Mouse (Mus musculus) left cerebral cortex, adult 18-20 months (tissue): ENCODE data around the gene Tanc1. TPM values are rescaled to one million over a fixed set of nuclear protein-coding genes. Genes with fewer than 3 reads are reported as not detected.
"Not testable (repeated sequence)": the region's sequence is repeated elsewhere in the genome, so short reads cannot be mapped to it uniquely, and the experiment has no call there.

ENCODE experiments used
- DNase-seq, 2 experiments: peaks; one replicate each; pipeline ENCODE4 v3.0.0; 2021 to 2022; ENCODE audit warnings: low spot score in 2 of 2, mixed read lengths in 1 of 2
- long read RNA-seq, 2 experiments: library from polyadenylated mRNA; stranded (forward); transcript quantifications; one replicate each; pipeline ENCODE4 v2.0.0; 2021
- total RNA-seq, 2 experiments: library from RNA; stranded (reverse); gene quantifications; 2 replicates each; pipeline ENCODE4 v1.2.3; 2021

Tanc1 gene
- total RNA-seq: 10 to 100 TPM; 25.2 to 26.7 TPM
- long read RNA-seq, experiment 1, full-length matches to known transcripts: 3 of 18 reads
- long read RNA-seq, experiment 1, partial matches to known transcripts: 8 of 18 reads
- long read RNA-seq, experiment 1, other reads (novel, unspliced or antisense): 7 of 18 reads
- long read RNA-seq, experiment 2, full-length matches to known transcripts: 2 of 13 reads
- long read RNA-seq, experiment 2, partial matches to known transcripts: 9 of 13 reads
- long read RNA-seq, experiment 2, other reads (novel, unspliced or antisense): 2 of 13 reads

- DNase-seq: peak; percentile 77 to 84
Observed at GRCm38 (mm10) chr2:59611831-59612732, at the start of gene Tanc1. Gene Tanc1 (plus strand): TSS chr2:59612042.

GRCm38 (mm10) chr2:59562215-59562614 is 49.6 kb upstream of the Tanc1 start:
- no peak for DNase-seq

- DNase-seq: no peak
Observed at GRCm38 (mm10) chr2:59562696-59563095, 49.1 kb upstream of the Tanc1 start.

GRCm38 (mm10) chr2:59564029-59564611 is 47.7 kb upstream of the Tanc1 start:
- DNase-seq: not testable (repeated sequence)

GRCm38 (mm10) chr2:59564947-59565346 is 46.9 kb upstream of the Tanc1 start:
- no peak for DNase-seq

GRCm38 (mm10) chr2:59580939-59581338 is 30.9 kb upstream of the Tanc1 start:
- DNase-seq: no peak

GRCm38 (mm10) chr2:59583961-59584360 is 27.9 kb upstream of the Tanc1 start:
- peak in 1 of 2 experiments; percentile 6 for DNase-seq

GRCm38 (mm10) chr2:59587387-59588095 is 24.3 kb upstream of the Tanc1 start:
- peak; percentile 55 to 63 for DNase-seq

- no peak for DNase-seq
Observed at GRCm38 (mm10) chr2:59588096-59588405, 23.8 kb upstream of the Tanc1 start.

- DNase-seq: no peak
Observed at GRCm38 (mm10) chr2:59593341-59593902, 18.4 kb upstream of the Tanc1 start.

GRCm38 (mm10) chr2:59594095-59594494 is 17.7 kb upstream of the Tanc1 start:
- DNase-seq: no peak

- no peak for DNase-seq
Observed at GRCm38 (mm10) chr2:59596545-59596944, 15.3 kb upstream of the Tanc1 start.

- DNase-seq: no peak
Observed at GRCm38 (mm10) chr2:59598286-59598685, 13.6 kb upstream of the Tanc1 start.

- no peak for DNase-seq
Observed at GRCm38 (mm10) chr2:59598894-59599293, 12.9 kb upstream of the Tanc1 start.

- no peak for DNase-seq
Observed at GRCm38 (mm10) chr2:59599338-59600111, 12.3 kb upstream of the Tanc1 start.

- DNase-seq: no peak
Observed at GRCm38 (mm10) chr2:59600123-59600840, 11.6 kb upstream of the Tanc1 start.

- no peak for DNase-seq
Observed at GRCm38 (mm10) chr2:59600980-59601379, 10.9 kb upstream of the Tanc1 start.

GRCm38 (mm10) chr2:59601452-59601851 is 10.4 kb upstream of the Tanc1 start:
- DNase-seq: no peak

GRCm38 (mm10) chr2:59608958-59609357 is 2.9 kb upstream of the Tanc1 start:
- no peak for DNase-seq
